Mouse (Mus musculus): ENCODE results near the gene Brsk2. TPM values are rescaled to one million over a fixed set of nuclear protein-coding genes. Genes with fewer than 3 reads are reported as not detected.
A peak's percentile ranks its signal among the peaks of the same experiment; 100 is the strongest.

The Brsk2 gene
- polyA plus RNA-seq, 1 experiment from 2014 or later = 23.9 TPM

- under 1% methylated on average over 81 of the region's 84 CpGs for WGBS
- Histone ChIP-seq H3K9me3 (ENCODE audit: control insufficient read depth, low read length) (no peaks in the 10 kb centered on the region), H3K36me3 (ENCODE audit: control insufficient read depth, insufficient read depth, low read length) (peaks cover 9% of the 10 kb centered on the region), H3K4me3 (replicated peaks; ENCODE audit: low read depth, low read length) (peak overlapping the region; percentile 98), H3K9ac (replicated peaks; ENCODE audit: low read length) (peak overlapping the region; percentile 100), H3K4me2 (ENCODE audit: low read length) (peak overlapping the region; percentile 94), H3K27ac (replicated peaks; ENCODE audit: low read depth, low read length) (peak overlapping the region; percentile 98), H3K4me1 (ENCODE audit: control insufficient read depth, insufficient read depth, low read length) (peaks cover 59% of the 10 kb centered on the region), H3K27me3 (ENCODE audit: control insufficient read depth, insufficient read depth, low read length) (no peaks in the 10 kb centered on the region)
- DNase-seq = peak; percentile 83
- ATAC-seq (ENCODE audit: low FRiP score, low TSS enrichment) = peak; percentile 66
Measured at GRCm38 (mm10) chr7:141950104-141951013, 808 bp downstream of the Brsk2 start.

- peaks cover 65% of the 10 kb centered on the region for H3K4me1 ChIP-seq (ENCODE audit: control insufficient read depth, insufficient read depth, low read length)
- H3K27me3 ChIP-seq (ENCODE audit: control insufficient read depth, insufficient read depth, low read length) = no peaks in the 10 kb centered on the region
- H3K4me2 ChIP-seq (ENCODE audit: low read length) = peak overlapping the region; percentile 94
- H3K9ac ChIP-seq (replicated peaks; ENCODE audit: low read length) = peak overlapping the region; percentile 100
- ATAC-seq (ENCODE audit: low FRiP score, low TSS enrichment) = no peak
- peak overlapping the region; percentile 98; the same call in 1 of the 2 replicates for H3K27ac ChIP-seq (replicated peaks; ENCODE audit: low read depth, low read length)
- no peak for DNase-seq
- H3K4me3 ChIP-seq (replicated peaks; ENCODE audit: low read depth, low read length) = peak overlapping the region; percentile 98
- H3K36me3 ChIP-seq (ENCODE audit: control insufficient read depth, insufficient read depth, low read length) = peaks cover 9% of the 10 kb centered on the region
- H3K9me3 ChIP-seq (ENCODE audit: control insufficient read depth, low read length) = no peaks in the 10 kb centered on the region
- WGBS = 91% methylated on average over 4 of the region's 4 CpGs
Measured at GRCm38 (mm10) chr7:141951821-141952220, 2.3 kb downstream of the Brsk2 start.

- Histone ChIP-seq H3K36me3 (ENCODE audit: control insufficient read depth, insufficient read depth, low read length) (peaks cover 9% of the 10 kb centered on the region), H3K4me2 (ENCODE audit: low read length) (no peak overlapping the region), H3K9ac (replicated peaks; ENCODE audit: low read length) (no peak overlapping the region)
Measured at GRCm38 (mm10) chr7:141952920-141953319, 3.4 kb downstream of the Brsk2 start.

GRCm38 (mm10) chr7:141953616-141954015 lies 4.1 kb downstream of the Brsk2 start:
- Histone ChIP-seq H3K4me3 (replicated peaks; ENCODE audit: low read depth, low read length) (no peak overlapping the region), H3K27me3 (ENCODE audit: control insufficient read depth, insufficient read depth, low read length) (no peaks in the 10 kb centered on the region), H3K27ac (replicated peaks; ENCODE audit: low read depth, low read length) (no peak overlapping the region), H3K36me3 (ENCODE audit: control insufficient read depth, insufficient read depth, low read length) (peaks cover 9% of the 10 kb centered on the region), H3K9me3 (ENCODE audit: control insufficient read depth, low read length) (no peaks in the 10 kb centered on the region), H3K4me2 (ENCODE audit: low read length) (0 out of 2 replicates have a peak overlapping the region, but pooled peaks have one; percentile 19), H3K4me1 (ENCODE audit: control insufficient read depth, insufficient read depth, low read length) (peaks cover 73% of the 10 kb centered on the region), H3K9ac (replicated peaks; ENCODE audit: low read length) (no peak overlapping the region)
- no peak for DNase-seq
- WGBS = 81% methylated on average over 6 of the region's 6 CpGs
- no peak for ATAC-seq (ENCODE audit: low FRiP score, low TSS enrichment)

More at GRCm38 (mm10) chr7:141952920-141953319, 3.4 kb downstream of the Brsk2 start:
- H3K4me1 ChIP-seq (ENCODE audit: control insufficient read depth, insufficient read depth, low read length) = peaks cover 74% of the 10 kb centered on the region
- H3K4me3 ChIP-seq (replicated peaks; ENCODE audit: low read depth, low read length) = no peak overlapping the region
- H3K27ac ChIP-seq (replicated peaks; ENCODE audit: low read depth, low read length) = no peak overlapping the region
- no peaks in the 10 kb centered on the region for H3K27me3 ChIP-seq (ENCODE audit: control insufficient read depth, insufficient read depth, low read length)
- 90% methylated on average over 4 of the region's 4 CpGs for WGBS
- H3K9me3 ChIP-seq (ENCODE audit: control insufficient read depth, low read length) = no peaks in the 10 kb centered on the region
- DNase-seq (no peak), ATAC-seq (ENCODE audit: low FRiP score, low TSS enrichment) (no peak)

GRCm38 (mm10) chr7:141955565-141956173 lies 6.1 kb downstream of the Brsk2 start:
- 75% methylated on average over 5 of the region's 5 CpGs for WGBS
- Histone ChIP-seq H3K4me3 (replicated peaks; ENCODE audit: low read depth, low read length) (no peak overlapping the region), H3K36me3 (ENCODE audit: control insufficient read depth, insufficient read depth, low read length) (peaks cover 9% of the 10 kb centered on the region), H3K9ac (replicated peaks; ENCODE audit: low read length) (no peak overlapping the region), H3K4me1 (ENCODE audit: control insufficient read depth, insufficient read depth, low read length) (peaks cover 90% of the 10 kb centered on the region), H3K4me2 (ENCODE audit: low read length) (no peak overlapping the region), H3K27ac (replicated peaks; ENCODE audit: low read depth, low read length) (0 out of 2 replicates have a peak overlapping the region, but pooled peaks have one; percentile 37), H3K9me3 (ENCODE audit: control insufficient read depth, low read length) (no peaks in the 10 kb centered on the region), H3K27me3 (ENCODE audit: control insufficient read depth, insufficient read depth, low read length) (no peaks in the 10 kb centered on the region)
- DNase-seq (no peak), ATAC-seq (ENCODE audit: low FRiP score, low TSS enrichment) (no peak)

GRCm38 (mm10) chr7:141956174-141956566 lies 6.6 kb downstream of the Brsk2 start:
- 77% methylated on average over 8 of the region's 8 CpGs for WGBS
- no peak overlapping the region for H3K4me3 ChIP-seq (replicated peaks; ENCODE audit: low read depth, low read length)
- no peaks in the 10 kb centered on the region for H3K27me3 ChIP-seq (ENCODE audit: control insufficient read depth, insufficient read depth, low read length)
- H3K4me1 ChIP-seq (ENCODE audit: control insufficient read depth, insufficient read depth, low read length) = peaks cover 92% of the 10 kb centered on the region
- H3K9ac ChIP-seq (replicated peaks; ENCODE audit: low read length) = no peak overlapping the region
- H3K36me3 ChIP-seq (ENCODE audit: control insufficient read depth, insufficient read depth, low read length) = peaks cover 9% of the 10 kb centered on the region
- H3K9me3 ChIP-seq (ENCODE audit: control insufficient read depth, low read length) = no peaks in the 10 kb centered on the region
- H3K4me2 ChIP-seq (ENCODE audit: low read length) = no peak overlapping the region
- DNase-seq (no peak), ATAC-seq (ENCODE audit: low FRiP score, low TSS enrichment) (no peak)
- H3K27ac ChIP-seq (replicated peaks; ENCODE audit: low read depth, low read length) = no peak overlapping the region

- Histone ChIP-seq H3K9ac (replicated peaks; ENCODE audit: low read length) (no peak overlapping the region; the same call in 1 of the 2 replicates), H3K4me3 (replicated peaks; ENCODE audit: low read depth, low read length) (no peak overlapping the region), H3K36me3 (ENCODE audit: control insufficient read depth, insufficient read depth, low read length) (no peaks in the 10 kb centered on the region), H3K27me3 (ENCODE audit: control insufficient read depth, insufficient read depth, low read length) (no peaks in the 10 kb centered on the region), H3K4me2 (ENCODE audit: low read length) (no peak overlapping the region), H3K4me1 (ENCODE audit: control insufficient read depth, insufficient read depth, low read length) (peaks cover 94% of the 10 kb centered on the region), H3K9me3 (ENCODE audit: control insufficient read depth, low read length) (no peaks in the 10 kb centered on the region), H3K27ac (replicated peaks; ENCODE audit: low read depth, low read length) (no peak overlapping the region)
- 76% methylated on average over 4 of the region's 4 CpGs for WGBS
- ATAC-seq (ENCODE audit: low FRiP score, low TSS enrichment) (no peak), DNase-seq (peak; percentile 66)
Measured at GRCm38 (mm10) chr7:141957524-141958051, 8.0 kb downstream of the Brsk2 start.

GRCm38 (mm10) chr7:141958211-141958610 lies 8.7 kb downstream of the Brsk2 start:
- H3K9ac ChIP-seq (replicated peaks; ENCODE audit: low read length) = no peak overlapping the region
- no peak for DNase-seq
- no peak for ATAC-seq (ENCODE audit: low FRiP score, low TSS enrichment)
- no peaks in the 10 kb centered on the region for H3K36me3 ChIP-seq (ENCODE audit: control insufficient read depth, insufficient read depth, low read length)
- no peaks in the 10 kb centered on the region for H3K9me3 ChIP-seq (ENCODE audit: control insufficient read depth, low read length)
- WGBS = 98% methylated on average over 2 of the region's 2 CpGs
- H3K4me3 ChIP-seq (replicated peaks; ENCODE audit: low read depth, low read length) = no peak overlapping the region
- H3K4me2 ChIP-seq (ENCODE audit: low read length) = no peak overlapping the region
- H3K27ac ChIP-seq (replicated peaks; ENCODE audit: low read depth, low read length) = no peak overlapping the region
- no peaks in the 10 kb centered on the region for H3K27me3 ChIP-seq (ENCODE audit: control insufficient read depth, insufficient read depth, low read length)
- peaks cover 97% of the 10 kb centered on the region for H3K4me1 ChIP-seq (ENCODE audit: control insufficient read depth, insufficient read depth, low read length)
